Mouse (Mus musculus) granulocyte monocyte progenitor cell, adult 5-6 weeks (primary cell): ENCODE data around the gene Mterf2. TPM values are rescaled to one million over a fixed set of nuclear protein-coding genes. Genes with fewer than 3 reads are reported as not detected.

ENCODE experiments used
- total RNA-seq, 2 experiments: library from RNA; stranded (forward) in 1 of 2; stranded (reverse) in 1 of 2; fragments of 200-712, 200-1000 nt in 1 of 2; fragments of >200 nt in 1 of 2; fragmentation: Nextera tagmentation in 1 of 2; gene quantifications; 2 replicates each; pipeline ENCODE4 v1.2.3; 2014 to 2017

Gene Mterf2
- total RNA-seq, 2 experiments from 2014 or later = 9.2 TPM; not detected in 1

Other genes starting within 250 kb of the Mterf2 start
- 15.1 and 17.7 TPM in 2 replicates for gene Ric8b, start 210.4 kb downstream of the Mterf2 start, total RNA-seq (2014; fragmentation: Nextera tagmentation)
- 16.6 and 17.8 TPM in 2 replicates for gene Ric8b, start 210.4 kb downstream of the Mterf2 start, total RNA-seq (2017)
- gene Fhl4, start 25.5 kb downstream of the Mterf2 start, total RNA-seq (2014; fragmentation: Nextera tagmentation) = 0.88 and 1.5 TPM in 2 replicates
- 1.2 and 2.0 TPM in 2 replicates for gene Fhl4, start 25.5 kb downstream of the Mterf2 start, total RNA-seq (2017)
- 23.5 and 25.0 TPM in 2 replicates for gene Tmem263, start 25.4 kb downstream of the Mterf2 start, total RNA-seq (2014; fragmentation: Nextera tagmentation)
- 16.1 and 17.6 TPM in 2 replicates for gene Tmem263, start 25.4 kb downstream of the Mterf2 start, total RNA-seq (2017)
- 24.6 and 40.3 TPM in 2 replicates for gene Cry1, start 57.0 kb upstream of the Mterf2 start, total RNA-seq (2014; fragmentation: Nextera tagmentation)
- gene Cry1, start 57.0 kb upstream of the Mterf2 start, total RNA-seq (2017) = 15.7 and 19.7 TPM in 2 replicates